Mouse (Mus musculus) CH12.LX (cell line): ENCODE data around the gene 1190005I06Rik.
A peak's percentile ranks its signal among the peaks of the same experiment; 100 is the strongest.

ENCODE experiments used
- CHD2 ChIP-seq: IDR thresholded peaks from 2 replicates; pipeline ENCODE4 v1.6.1; 2011; ENCODE audit warnings: low read length, improper control_type of control experiment
- CTCF ChIP-seq, 2 experiments: IDR thresholded peaks in 1 of 2; conservative IDR thresholded peaks in 1 of 2; 2 replicates each; pipeline ENCODE4 v1.5.1; 2011 to 2012; ENCODE audit warnings: low read depth in 2 of 2, low read length in 2 of 2, improper control_type of control experiment in 1 of 2, inconsistent platforms in 1 of 2, mild to moderate bottlenecking in 1 of 2, moderate library complexity in 1 of 2
- EP300 ChIP-seq: IDR thresholded peaks from 2 replicates; pipeline ENCODE4 v1.6.1; 2011; ENCODE audit warnings: low read length, improper control_type of control experiment
- GABPA ChIP-seq: IDR thresholded peaks from 2 replicates; pipeline ENCODE4 v1.6.1; 2012; ENCODE audit warnings: low read depth, low read length, improper control_type of control experiment, inconsistent platforms; ENCODE audit not compliant: insufficient replicate concordance
- IRF4 ChIP-seq: IDR thresholded peaks from 2 replicates; pipeline ENCODE4 v1.6.1; 2014; ENCODE audit warnings: low read depth, mild to moderate bottlenecking, inconsistent platforms, low read length, improper control_type of control experiment
- NELFE ChIP-seq: IDR thresholded peaks from 2 replicates; pipeline ENCODE4 v1.6.1; 2011; ENCODE audit warnings: low read depth, low read length, improper control_type of control experiment
- POLR2A ChIP-seq: IDR thresholded peaks from 2 replicates; pipeline ENCODE4 v1.6.1; 2011; ENCODE audit warnings: low read depth, mild to moderate bottlenecking, improper control_type of control experiment, low read length
- POLR2AphosphoS2 ChIP-seq: IDR thresholded peaks from 2 replicates; pipeline ENCODE4 v1.6.1; 2011; ENCODE audit warnings: low read depth, low read length, improper control_type of control experiment
- USF2 ChIP-seq: conservative IDR thresholded peaks from 2 replicates; pipeline ENCODE4 v1.6.1; 2011; ENCODE audit warnings: low read depth, low read length, improper control_type of control experiment
- ZMIZ1 ChIP-seq: IDR thresholded peaks from 2 replicates; pipeline ENCODE4 v1.6.1; 2012; ENCODE audit warnings: low read depth, mild to moderate bottlenecking, inconsistent platforms, low read length, improper control_type of control experiment

DNA sequence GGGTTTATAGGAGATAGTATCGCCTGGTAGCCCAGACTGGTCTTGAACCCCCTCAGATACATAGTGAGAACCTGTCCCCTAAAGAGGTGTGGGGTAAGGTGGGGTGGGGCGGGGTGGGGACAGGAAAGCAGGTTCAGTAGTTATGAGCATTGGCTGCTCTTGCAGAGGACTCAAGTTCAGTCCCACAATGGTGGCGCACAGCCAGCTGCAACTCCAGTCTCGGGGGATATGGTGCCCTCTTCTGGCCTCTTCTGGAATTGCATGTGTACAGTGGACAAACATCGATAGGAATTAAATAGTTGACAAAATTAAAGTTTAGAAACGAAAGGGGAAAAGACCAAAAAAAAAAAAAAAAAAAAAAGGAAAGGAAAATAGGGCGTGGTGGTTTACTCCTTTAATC, 47.9 kb downstream of the 1190005I06Rik start:
- TF ChIP-seq USF2 (no peak), IRF4 (no peak), POLR2A (no peak), EP300 (no peak), CTCF (conservative IDR thresholded peaks at IDR 0.05 in 1 of 2, IDR thresholded peaks at IDR 0.05 in 1 of 2; ENCODE audit: low read depth in 2 of 2, low read length in 2 of 2) (peak; percentile 77 to 84), GABPA (no peak), CHD2 (no peak), NELFE (no peak), ZMIZ1 (no peak), POLR2AphosphoS2 (no peak)
